Mouse (Mus musculus) heart, postnatal 10 days (tissue): ENCODE data around the gene Cdk5r1. TPM values are rescaled to one million over a fixed set of nuclear protein-coding genes. Genes with fewer than 3 reads are reported as not detected.
A peak's percentile ranks its signal among the peaks of the same experiment; 100 is the strongest.

Experiments
- DNase-seq, 2 experiments: peaks; one replicate each; pipeline ENCODE4 v3.0.0; 2021
- intact Hi-C: fragments of 180-260 bp; cut with DNase I; formaldehyde crosslinking; loops from one replicate; pipeline ENCODE4 v1.15.1; 2025
- total RNA-seq, 2 experiments: library from RNA; stranded (reverse); gene quantifications; 2 replicates each; pipeline ENCODE4 v1.2.3; 2021

Gene Cdk5r1
- total RNA-seq, 2 experiments from 2014 or later: 1.9 to 2.0 TPM

DNA sequence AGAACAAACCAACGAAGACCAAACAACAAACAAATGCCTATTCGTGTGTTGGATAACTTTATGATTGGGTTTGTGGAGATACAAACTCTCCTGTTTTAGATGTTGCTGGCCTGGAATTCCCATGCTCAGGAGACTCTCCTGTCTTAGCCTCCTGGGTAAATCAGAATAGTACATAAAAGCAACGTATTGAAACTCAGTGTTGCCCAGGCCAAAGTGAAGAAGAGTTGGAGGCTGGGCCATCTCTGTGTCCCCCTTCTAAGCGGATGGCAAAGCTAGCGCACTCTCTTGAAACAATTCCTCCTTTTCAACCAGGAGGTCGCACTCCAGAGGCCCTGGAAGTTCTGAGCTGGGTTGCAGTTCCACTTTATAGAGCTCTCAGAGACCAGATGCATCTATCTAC is 26.5 kb downstream of the Cdk5r1 start:
- intact Hi-C loops: no loop called here
- no peak for DNase-seq

DNA sequence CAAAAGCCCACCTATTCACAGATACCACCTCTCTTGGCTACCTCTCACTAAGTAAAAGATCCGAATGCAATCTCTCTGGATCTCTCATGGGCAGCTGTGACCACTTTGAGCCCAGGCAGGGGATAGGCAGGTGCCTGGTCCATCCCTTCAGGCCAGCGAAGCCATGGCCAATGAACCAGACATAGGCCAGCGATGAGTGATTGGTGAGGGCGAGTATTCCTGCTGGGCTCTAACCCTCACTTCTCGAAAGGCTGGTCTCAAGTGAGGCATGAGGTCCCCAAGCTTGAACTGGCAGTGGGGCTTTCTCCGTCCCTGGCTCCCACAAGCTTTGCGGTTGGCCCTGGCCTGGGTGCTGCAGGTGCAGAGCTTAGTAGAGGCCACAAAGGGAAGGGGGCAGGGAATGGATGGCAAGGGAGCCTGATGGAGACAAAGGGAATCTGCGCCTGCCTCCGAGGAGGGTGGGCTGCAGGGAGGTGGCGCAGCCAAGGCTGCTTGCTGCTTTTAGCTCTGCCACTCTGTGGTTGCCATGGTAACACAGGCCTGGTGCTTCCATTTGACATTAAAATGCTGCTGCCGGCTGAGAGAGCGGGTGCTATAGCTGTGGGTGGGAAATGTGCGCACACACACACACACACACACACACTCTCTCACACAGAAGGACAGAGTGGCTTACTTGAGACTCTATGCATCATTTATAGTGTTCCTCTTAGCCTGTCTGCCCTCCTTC is 27.1 kb downstream of the Cdk5r1 start:
- intact Hi-C loops: no loop called here
- no peak for DNase-seq

DNA sequence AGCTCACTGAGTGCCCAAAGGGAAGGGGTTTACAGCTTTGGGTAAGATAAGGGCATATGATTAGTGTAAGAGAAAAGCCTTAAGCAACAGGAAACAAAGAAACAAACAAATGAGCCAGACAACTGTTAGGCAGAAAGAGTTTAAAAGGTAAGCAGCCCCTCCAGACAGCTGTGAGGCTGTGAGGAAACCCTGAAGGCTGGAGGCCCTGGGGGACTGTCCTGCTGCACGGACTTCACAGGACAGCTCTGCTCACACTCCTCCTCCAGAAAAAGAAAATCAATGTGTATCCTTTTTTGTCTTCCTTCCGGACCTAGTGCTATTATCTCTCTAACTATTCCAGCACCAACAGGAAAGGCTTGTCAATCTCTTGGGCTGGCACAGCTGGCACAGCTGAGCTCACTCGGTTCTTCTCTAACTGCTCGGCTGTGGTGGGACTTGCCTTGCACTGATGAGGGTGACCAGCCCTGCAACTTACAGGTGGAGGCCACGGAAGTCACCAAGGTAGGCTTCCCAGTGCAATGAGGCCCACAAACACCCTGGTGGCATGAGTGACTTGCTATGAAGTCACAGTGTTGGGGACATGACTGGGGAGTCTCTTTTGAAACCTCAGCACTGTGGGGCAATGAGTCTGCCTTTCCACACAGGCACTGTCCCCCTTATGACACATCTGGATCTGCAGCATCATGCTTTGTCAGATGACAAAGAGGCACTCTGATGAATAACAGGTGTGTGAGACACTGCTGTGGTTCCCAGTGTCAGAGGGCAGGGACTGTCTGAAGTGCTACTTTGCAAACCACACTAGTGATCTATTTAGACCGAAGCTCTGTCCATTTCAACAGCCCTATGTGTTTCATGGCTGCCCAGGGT is 27.9 kb downstream of the Cdk5r1 start:
- DNase-seq: no peak
- intact Hi-C loops: no loop called here

DNA sequence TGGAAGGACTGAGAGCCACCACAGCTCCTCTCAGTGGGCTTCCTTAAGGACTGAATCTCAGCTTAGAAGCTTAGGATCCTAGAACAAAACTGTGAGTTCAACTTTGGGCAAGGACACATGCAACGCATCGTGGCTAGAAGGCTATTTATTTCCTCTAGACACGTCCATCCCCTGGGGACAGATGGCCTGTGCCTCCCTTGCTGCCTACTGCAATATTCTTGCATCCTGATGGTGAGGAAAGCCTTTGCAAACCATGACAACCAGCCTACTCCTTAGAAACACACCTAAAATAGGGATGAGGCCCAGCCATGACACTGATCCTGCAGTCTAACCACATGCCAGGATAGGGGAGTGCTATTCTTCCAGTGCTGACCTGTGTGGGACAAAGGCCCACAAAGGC is 28.8 kb downstream of the Cdk5r1 start:
- intact Hi-C loops: no loop called here
- no peak for DNase-seq

DNA sequence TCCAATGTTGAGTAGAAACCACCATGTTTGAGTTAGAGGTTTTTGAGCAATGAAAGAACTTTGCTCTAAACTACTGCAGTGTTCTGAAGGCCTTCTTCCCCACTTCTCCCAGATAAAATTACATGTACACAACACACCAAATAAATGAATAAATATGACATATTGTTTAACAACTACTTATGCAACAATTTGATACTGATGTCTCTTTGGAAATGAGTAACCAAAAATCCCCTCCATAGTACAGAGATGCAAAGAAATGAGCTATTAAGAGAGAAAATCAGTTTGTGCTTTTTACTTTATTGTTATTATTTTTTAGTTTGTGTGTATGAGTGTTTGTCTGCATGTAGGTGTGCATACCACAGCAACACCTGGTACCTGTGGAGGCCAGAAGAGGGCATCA is 29.7 kb downstream of the Cdk5r1 start:
- intact Hi-C loops: no loop called here
- no peak for DNase-seq

DNA sequence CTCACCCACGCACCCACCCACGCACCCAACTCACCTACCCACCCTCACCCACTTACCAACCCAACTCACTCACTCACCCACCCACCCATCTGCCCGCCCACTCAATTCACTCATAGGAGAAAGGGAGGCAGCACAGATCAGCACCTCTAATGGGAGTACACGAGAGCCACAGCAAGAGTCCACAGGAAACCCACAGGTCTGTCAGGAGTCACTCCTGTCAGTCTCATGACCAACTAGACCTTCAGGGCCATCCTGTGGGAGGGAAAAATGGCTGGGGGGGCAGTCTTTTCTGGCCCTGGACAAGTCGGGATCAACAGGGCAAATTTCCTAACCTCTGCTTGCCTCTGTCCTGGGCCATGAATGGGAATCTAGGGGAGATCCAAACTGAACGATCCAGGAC is 31.0 kb downstream of the Cdk5r1 start:
- intact Hi-C loops: no loop called here

DNA sequence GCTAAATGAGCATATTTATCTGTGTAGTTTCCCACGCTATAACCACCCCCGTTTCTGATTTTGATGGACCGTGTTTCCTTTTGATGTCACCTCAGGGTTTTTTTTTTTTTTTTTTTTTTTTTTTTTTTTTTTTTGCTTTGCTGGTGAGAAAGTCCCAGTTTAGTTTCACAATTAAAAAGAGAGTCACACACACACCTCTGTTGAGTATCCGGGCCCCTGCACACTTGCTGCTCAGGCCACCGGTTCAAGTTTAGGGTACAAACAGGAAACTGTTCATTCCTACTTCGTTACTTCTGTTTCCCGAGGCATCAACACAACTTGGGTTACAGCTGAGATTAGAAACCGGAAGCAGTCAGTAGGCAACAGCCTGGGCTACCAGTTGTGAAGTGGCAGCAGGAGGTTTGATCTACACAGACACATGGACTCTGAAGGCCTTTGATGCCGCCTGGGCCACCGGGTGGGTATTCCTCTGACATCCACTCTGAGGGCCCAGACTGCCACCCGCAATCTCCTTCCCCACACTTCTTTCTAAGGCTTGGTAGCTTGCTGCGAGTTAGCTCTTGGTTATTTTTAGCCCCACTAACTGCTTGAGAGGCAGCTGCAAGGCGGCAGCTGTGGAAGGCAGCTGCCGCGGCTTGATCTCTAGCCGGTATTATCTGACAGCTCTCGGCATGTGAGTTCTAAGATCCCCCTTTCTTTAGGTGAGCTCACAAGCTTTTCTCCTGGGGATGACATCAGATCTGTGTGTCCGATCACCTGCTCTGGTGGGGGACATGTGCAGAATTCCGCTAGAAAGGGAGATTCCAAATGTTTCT is 31.7 kb downstream of the Cdk5r1 start:
- intact Hi-C loops: no loop called here
- DNase-seq: peak; percentile 39 to 48

More for the DNA sequence above, 31.0 kb downstream of the Cdk5r1 start:
- DNase-seq: no peak

DNA sequence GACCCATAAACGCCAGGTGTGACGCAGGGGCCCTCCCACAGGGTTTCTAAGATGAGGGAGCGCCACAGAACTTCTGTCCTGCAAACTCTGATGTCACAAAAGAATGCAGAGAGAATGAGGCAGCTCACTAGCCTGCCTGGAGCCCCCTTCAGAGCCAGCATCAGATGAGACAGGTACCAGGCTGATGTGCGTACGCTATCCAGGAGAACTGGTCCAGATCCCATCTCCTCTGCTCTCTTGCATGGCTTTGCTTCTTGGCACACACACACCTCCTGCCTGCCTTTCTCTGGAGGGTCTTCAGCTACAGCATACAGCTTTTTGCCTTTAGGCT is 32.3 kb downstream of the Cdk5r1 start:
- intact Hi-C loops: no loop called here
- no peak for DNase-seq

DNA sequence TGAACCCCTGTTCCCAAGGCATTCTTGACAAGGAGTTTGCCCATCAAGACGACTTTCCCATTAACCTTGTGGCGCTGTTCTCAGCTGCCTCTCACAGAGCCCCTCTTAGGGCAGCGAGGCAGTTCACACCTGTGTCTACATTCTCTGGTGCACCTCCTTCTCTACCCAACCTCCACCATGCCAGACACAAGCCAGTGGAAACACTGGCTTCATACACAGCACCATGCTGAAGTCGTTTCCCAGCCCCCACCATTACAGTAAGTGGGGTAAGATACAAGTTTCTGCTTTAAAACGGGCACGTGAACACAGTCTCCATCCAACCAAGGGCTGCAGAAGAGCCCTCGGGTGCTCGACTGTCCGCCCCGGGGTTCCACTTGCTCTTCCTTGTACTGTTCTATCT is 33.3 kb downstream of the Cdk5r1 start:
- no peak for DNase-seq
- intact Hi-C loops: no loop called here

DNA sequence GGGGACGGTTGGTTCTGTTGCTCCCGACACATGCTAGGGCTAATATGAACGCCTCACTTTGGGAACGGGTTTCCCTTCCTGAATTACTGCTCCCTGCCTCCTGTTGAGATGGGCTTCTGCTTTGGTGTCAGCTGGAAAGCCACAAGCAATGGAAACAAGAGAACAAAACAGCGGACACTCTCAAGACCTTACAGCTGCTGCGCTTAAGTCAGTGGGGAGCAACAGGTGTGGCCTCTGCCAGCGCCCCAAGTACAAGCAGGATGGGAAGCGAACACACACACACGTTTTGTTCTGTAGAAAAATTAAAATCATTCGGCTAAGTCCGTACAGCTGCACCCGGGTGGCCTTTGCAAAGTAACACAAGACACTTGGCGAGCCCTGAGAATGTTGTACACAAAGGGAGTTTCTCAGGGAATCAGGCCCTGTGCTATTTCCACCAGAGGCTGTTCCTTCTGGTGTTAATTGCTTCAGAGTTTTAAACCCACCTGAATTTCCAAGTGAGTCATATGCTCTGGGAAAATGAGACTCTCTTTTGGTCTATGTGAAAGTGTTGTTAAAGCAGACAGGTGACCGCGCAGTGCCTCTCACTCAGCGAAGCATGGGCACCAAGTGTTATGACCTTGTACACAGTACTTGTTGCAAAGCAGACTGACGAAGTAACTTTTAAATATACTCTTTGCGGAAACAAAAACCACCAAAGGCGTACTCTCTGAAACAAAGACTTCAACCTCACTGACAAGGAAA is 35.7 kb downstream of the Cdk5r1 start:
- intact Hi-C loops: no loop called here

DNA sequence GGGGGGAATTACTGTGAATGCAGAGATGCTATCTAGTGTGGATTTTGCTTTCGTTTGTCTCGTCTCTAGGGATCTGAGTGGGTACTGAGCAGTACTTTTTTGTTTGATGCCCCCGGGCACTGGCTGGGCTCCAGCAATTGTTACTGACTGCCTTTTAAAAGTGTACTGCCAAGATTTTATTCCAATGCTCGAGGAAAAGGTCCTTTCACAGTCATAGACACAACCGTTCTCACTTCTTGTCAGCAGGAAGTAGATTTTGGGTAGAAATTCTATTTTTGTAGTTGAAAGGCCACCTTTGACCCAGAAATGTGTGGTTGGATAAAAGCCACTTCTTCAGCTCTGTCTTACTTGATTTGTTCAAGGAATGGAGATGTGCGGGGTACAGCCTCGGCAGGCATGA is 37.0 kb downstream of the Cdk5r1 start:
- DNase-seq: no peak
- intact Hi-C loops: no loop called here

More for the DNA sequence above, 35.7 kb downstream of the Cdk5r1 start:
- DNase-seq: no peak

DNA sequence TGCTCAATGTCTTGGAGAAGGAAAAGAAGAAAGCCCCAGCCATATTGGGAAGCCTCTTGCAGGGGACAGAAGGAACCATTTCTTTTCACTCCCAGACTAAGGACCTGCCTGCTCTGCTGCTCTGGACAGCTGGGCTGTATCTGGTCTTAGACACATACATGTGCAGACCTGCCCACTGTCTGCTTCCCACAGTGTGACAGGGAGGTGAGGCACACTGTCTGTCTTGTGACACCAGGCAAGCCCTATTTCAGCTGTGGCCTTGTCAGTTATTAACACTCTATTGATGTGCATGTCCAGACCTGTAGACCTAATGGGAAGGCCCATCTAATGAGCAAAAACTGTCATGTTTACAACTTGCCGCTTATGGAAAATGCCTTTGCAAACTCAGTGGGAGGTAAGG is 38.5 kb downstream of the Cdk5r1 start:
- intact Hi-C loops: no loop called here

DNA sequence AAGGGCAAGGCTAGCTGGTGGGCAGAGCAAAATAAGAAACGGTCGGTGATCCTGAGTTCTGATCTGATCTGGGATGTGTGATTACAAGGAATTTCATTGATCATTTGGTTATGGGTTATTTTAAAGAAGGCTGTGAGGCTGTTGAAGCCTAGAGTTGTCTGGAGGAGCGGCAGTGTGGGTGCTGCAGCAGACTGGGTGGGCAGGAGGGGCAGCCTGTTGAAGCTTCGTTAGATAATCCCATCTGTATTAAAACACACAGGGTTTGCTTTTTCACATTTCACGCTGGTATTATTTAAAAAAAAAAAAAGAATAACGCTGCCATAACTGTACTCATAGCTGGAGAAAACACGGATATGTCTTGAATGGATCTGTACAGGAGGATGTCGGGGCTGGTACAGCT is 39.1 kb downstream of the Cdk5r1 start:
- intact Hi-C loops: no loop called here
- DNase-seq: no peak

More for the DNA sequence above, 38.5 kb downstream of the Cdk5r1 start:
- DNase-seq: no peak

DNA sequence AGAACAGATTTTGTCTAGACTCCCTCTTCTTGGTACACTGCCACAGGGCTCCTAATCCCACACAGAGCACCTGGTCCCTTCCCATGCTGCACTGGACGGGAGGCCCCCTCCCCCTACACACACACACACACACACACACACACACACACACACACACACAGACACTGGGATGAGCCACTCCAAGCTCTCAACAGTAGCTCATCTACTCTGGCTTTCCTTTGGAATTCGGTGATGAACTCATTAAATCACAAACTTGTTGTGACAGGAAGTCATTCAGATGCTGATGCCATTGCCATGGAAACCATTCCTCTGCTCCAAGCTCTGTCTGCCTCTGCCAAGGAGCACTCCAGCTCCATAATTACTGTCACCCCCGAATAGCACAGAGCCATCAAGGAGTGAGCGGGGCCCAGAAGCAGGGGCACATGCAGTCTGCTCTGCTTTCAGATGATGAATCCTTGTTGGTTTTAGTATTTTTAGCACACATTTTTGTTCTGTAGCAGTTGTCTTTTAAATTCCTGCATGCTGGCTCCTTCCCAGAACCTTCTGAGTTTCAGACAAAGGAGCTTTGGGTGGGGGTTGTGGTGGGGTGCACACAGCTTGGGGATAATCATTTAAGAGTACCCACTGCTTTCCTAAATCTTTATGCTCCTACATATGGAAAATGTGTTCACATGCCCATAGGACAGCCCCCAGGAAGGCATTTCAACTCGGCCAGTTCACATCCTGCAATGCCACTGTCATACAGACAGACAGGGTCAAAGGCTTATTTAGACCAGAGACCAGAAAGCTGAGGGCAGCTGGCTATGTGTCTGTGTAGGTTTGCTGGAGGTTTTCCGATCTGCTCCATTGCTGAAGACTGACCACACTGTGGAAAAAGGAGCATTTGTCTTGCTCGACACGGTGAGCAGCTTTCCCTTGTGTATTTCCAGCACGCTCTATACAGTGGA is 41.9 kb downstream of the Cdk5r1 start:
- peak in 1 of 2 experiments; percentile 30 for DNase-seq
- intact Hi-C loops: no loop called here

DNA sequence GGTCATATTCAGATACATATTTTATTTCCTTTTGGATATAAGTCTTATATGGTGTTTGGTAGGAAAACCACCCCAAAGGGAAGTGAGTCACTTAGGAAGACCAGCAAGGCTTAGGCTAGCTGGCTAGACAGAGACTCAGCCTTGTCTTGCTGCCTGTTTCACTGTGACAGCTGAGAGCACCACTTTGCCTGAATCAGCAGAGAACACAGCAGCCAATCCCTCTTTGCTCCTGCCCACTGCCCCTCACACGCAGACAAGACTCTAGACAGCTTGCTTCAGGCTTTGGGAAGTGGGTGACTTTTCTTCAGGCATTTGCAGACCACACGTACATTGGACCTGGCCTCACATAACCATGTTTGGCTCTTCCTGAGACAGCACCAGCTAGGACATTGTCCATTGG is 44.3 kb downstream of the Cdk5r1 start:
- intact Hi-C loops: loop anchor here (5.0 kb wide), 1 partner anchor 44 kb away; the partner anchor contains the start of gene Cdk5r1
- no peak for DNase-seq

DNA sequence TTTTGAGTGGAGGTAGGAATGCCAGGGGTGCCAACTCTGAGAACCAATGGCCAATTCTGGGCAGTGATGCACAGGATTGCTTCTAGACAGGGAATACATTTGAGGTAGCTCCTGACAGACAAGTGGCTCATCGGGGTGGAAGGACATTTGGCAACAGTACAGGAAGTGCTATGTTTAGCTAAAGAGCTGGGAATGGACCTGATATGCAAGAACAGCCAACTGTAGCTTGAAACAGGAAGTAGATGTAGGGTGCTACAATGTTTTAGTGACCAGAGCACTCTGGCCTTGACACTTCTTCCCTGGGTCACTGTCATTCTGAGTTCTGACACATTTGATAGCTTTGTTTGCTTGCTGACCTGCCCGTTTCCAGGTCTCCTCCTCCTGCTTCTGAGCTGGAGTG is 46.0 kb downstream of the Cdk5r1 start:
- intact Hi-C loops: loop anchor here (5.0 kb wide), 1 partner anchor 46 kb away; the partner anchor contains the start of gene Cdk5r1
- DNase-seq: peak; percentile 52

DNA sequence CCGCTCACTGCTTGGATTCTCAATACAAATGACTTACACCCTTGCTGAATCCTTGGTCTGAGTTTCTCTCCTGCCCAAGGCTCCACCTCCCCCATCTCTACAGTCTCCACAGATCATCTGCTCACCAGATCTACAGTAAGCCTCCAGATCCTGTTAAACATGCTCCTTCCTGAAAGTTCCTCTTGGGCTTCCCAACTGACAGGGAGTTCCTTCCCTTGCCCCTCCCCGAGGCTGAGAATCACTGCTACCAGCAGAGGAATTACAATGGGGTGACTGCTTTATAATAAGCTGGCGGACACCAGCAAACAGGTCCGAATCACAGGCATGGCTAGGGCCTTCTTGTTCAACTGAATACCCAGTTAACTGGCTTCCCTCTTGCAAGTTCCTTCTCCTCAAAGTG is 46.6 kb downstream of the Cdk5r1 start:
- intact Hi-C loops: loop anchor here (5.0 kb wide), 1 partner anchor 46 kb away; the partner anchor contains the start of gene Cdk5r1
- DNase-seq: peak in 1 of 2 experiments; percentile 31

DNA sequence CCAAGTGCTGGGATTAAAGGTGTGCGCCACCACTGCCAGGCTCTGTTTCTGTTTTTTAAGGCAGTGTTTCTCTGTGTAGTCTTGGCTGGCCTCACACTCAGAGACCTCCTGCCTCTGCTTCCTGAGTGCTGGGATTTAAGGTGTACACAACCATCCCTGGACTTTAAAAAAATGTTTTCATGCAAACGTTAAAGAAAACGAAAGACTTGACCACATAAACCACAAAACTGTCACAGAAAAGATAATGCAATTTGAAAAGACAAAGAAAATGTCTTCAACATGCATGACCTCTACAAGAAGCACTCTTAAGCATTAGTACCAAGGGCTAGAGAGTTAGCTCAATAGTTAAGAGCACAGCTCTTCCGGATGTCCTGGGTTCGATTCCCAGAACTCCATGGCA is 47.4 kb downstream of the Cdk5r1 start:
- intact Hi-C loops: loop anchor here (5.0 kb wide), 1 partner anchor 47 kb away; the partner anchor contains the start of gene Cdk5r1
- DNase-seq: no peak

DNA sequence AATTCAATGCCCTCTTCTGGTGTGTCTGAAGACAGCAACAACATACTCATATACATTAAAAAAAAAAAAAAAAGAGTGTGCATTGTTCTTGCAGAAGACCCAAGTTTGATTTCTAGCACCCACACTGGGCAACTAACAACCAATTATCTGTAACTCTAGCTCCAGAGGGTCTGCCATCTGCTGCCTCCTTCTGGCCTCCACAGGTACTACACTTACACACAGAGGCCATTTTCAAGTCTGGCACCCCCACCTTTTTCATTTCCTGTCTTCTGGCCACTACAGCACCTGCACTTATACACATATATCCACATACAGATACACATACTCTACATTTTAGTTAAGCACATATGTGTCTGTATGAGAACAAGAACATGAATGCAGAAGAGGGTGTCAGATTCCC is 50.9 kb downstream of the Cdk5r1 start:
- intact Hi-C loops: no loop called here
- no peak for DNase-seq
